Mouse (Mus musculus): ENCODE measurements around the gene Slc6a20b. TPM values are rescaled to one million over a fixed set of nuclear protein-coding genes. Genes with fewer than 3 reads are reported as not detected.
"Not testable (repeated sequence)": the region's sequence is repeated elsewhere in the genome, so short reads cannot be mapped to it uniquely, and the experiment has no call there.

Gene Slc6a20b
- total RNA-seq (2021), result not detected

GRCm38 (mm10) chr9:123632281-123632680 is at the start of gene Slc6a20b:
Slc6a20b (minus strand) TSS chr9:123632565.
- DNase-seq (ENCODE audit: low spot score), result no peak
- intact Hi-C loops (cut with DNase I), result no loop called here

DNA sequence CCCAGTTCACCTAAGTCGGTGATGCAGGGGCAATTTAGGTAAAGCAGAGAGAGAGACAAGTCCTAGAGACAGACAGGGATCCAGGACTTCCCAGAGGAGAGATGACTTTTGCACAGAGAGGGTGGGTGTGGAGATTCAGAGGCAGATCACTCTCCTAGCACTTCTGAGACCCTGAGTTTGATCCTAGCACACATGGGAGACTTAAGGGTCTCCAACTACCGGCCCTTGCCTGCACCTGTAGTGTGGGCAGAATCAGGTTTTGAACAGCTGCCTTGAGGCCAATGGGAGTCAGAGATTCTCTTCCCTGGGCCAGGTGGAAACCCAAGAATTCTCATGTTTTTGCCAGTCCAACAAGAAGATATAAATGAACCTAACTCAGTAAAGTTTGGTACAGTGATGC is 46.8 kb upstream of the Slc6a20b start:
- DNase-seq (ENCODE audit: low spot score), result no peak
- intact Hi-C loops (cut with DNase I), result no loop called here

- intact Hi-C loops (cut with DNase I), result no loop called here
- no peak for DNase-seq (ENCODE audit: low spot score)
These were observed 46.2 kb upstream of the Slc6a20b start, which contains the start of the genes Ccr9 and Slc6a20a for GRCm38 (mm10) chr9:123678327-123679105. Ccr9 (plus strand) TSS chr9:123678439. Slc6a20a (minus strand) TSS chr9:123678885.

GRCm38 (mm10) chr9:123665645-123666044 is 33.3 kb upstream of the Slc6a20b start:
- intact Hi-C loops (cut with DNase I), result loop anchor here (2.0 to 10.0 kb wide), 2 partner anchors 53 to 129 kb away; no protein-coding TSS in a partner anchor
- no peak for DNase-seq (ENCODE audit: low spot score)

DNA sequence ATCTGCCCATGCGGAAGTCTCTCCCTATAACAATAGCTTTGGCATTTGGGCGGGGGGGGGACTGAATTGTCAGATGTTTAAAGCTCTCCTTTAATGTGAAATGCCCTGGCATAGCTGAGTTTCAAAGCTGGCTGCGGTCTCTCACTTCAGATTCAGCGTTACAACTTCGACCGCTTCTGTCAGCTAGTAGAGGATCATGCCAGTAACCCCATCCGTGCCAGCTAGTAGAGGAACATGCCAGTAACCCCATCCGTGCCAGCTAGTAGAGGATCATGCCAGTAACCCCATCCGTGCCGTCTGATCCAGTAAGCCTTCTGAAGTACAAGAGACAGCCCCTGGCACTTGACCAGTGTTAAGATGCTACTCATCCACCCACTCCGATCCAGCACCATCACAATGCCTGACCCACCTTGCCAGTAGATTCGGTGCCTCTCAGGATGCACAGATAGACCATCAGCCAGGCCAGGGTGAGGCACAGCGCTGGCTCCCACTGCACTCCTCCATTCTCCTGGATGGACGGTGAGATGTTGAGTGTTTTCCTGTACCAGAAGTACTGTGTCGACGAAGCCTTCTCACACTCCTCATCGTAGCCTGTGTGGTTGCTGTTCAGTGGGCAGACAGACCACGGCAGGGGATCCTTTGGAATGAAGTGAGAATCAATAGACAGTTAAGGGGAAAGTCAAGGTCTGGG is 27.8 kb upstream of the Slc6a20b start:
- intact Hi-C loops (cut with DNase I), result loop anchor here (10.0 kb wide), 1 partner anchor 135 kb away; no protein-coding TSS in a partner anchor
- DNase-seq (ENCODE audit: low spot score), result not testable (repeated sequence)

DNA sequence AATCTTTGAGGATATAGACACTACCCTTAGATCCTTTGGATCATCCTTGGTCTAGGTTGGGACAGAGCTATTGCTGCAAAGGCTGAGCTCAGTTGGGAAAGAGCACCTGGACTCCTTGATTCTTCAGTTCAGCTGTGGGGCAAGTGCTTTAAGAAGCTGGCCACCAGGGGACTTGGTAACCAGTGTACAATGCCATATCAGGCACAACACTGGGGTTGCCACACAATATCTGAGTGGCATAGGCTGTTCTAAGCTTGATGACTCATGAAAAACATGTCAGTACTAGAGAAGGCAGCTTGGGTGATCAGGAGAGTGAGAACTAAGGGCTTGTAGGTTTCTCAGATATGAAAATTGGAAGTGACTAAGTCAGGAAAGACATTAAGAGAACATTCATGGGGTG is 26.6 kb upstream of the Slc6a20b start:
- intact Hi-C loops (cut with DNase I), result no loop called here
- DNase-seq (ENCODE audit: low spot score), result no peak

GRCm38 (mm10) chr9:123657457-123657856 is 25.1 kb upstream of the Slc6a20b start:
- no peak for DNase-seq (ENCODE audit: low spot score)

GRCm38 (mm10) chr9:123651369-123651768 is 19.0 kb upstream of the Slc6a20b start:
- DNase-seq (ENCODE audit: low spot score), result no peak
- intact Hi-C loops (cut with DNase I), result no loop called here

More at GRCm38 (mm10) chr9:123657457-123657856, 25.1 kb upstream of the Slc6a20b start:
- intact Hi-C loops (cut with DNase I), result no loop called here

DNA sequence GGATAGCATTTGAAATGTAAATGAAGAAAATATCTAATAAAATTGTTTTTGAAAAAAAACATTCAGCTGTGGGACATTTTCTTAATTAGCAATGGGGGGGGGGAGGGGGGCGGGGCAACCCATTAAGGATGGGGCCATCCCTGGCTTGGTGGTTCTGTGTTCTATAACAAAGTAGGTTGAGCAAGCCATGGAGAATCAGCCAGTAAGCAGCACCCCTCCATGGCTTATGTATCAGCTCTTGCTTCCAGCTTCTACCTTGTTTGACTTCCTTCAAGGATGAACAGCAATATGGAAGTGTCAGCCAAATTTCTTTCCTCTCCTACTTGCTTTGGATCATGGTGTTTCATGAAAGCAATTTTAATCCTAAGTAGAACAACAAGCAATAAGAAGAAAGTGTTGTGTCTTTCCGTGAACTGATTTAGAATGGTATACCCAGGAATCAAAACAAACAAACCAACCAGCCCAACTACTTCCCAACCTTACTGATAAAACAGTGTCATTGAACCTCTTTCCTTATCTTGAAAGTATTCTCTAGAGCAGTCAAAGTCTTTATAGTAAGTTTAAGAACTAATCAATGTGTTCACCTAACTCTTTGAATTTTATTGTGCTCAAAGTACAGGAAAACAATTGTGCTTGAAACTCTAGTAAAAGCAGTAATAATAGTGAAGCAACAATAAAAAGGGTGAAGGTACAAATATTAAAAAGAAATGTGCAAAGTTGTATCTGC is 17.6 kb upstream of the Slc6a20b start:
- intact Hi-C loops (cut with DNase I), result no loop called here
- DNase-seq (ENCODE audit: low spot score), result no peak

DNA sequence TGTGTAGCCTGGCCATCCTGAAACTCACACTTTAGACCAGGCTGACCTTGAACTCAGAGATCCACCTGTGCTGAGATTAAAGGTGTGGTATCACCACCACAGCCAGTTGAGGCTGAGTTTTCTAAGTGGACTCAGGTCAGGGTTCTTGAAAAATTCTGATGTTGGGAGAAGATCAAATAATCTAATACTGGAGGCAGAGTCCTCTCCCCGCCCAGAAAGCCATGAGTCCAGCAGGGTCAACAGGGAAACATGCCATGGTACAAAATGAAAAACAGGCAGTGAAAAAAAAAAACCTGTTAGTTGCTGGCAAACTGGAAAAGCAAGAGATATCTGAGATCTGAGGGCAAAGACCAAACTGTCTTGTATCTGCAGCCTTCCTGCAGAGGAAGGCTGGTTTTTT is 7.7 kb upstream of the Slc6a20b start:
- intact Hi-C loops (cut with DNase I), result no loop called here
- no peak for DNase-seq (ENCODE audit: low spot score)

DNA sequence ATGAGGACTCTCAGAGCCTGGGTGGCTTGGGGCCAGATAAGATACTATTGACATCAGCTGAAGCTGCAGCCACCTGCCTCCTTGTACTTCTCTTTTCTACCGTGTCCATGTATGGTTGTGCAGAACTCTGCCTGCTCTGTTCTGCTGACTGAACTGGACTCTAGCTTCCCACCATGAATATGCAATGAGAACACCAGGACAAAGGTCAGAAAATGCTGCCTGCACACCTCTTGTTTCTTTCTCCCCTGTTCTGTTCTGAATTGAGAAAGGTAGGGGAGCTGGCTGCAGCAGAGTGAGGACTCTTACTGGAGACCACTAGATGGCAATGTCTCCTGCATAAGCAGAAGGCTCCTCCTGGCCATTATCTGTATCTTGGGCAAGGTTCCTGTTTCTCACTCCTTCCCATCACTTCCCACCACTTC is 6.3 kb upstream of the Slc6a20b start:
- intact Hi-C loops (cut with DNase I), result loop anchor here (2.0 kb wide), 1 partner anchor 158 kb away; no protein-coding TSS in a partner anchor
- no peak for DNase-seq (ENCODE audit: low spot score)

GRCm38 (mm10) chr9:123638231-123638630 is 5.9 kb upstream of the Slc6a20b start:
- intact Hi-C loops (cut with DNase I), result loop anchor here (2.0 kb wide), 1 partner anchor 159 kb away; no protein-coding TSS in a partner anchor
- DNase-seq (ENCODE audit: low spot score), result no peak

DNA sequence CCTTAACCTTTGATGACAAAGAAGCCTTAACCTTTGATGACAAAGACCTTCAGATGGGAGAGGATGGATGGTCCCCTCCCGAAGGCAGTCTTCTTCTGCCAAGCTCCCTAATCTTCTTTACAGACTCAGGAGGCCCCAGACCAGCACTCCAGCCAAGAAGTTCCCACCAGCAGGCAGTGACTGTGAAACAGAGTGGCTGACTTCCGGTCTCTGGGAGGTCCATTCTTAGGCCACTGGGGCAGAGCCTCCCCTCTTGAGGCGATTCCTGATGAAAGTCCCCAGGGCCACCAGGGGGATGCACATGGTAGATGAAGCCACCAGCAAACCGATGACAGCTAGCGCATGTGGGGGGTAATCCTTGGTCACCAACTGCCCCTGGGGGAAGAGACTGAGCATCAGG is 4.4 kb upstream of the Slc6a20b start:
- no peak for DNase-seq (ENCODE audit: low spot score)
- intact Hi-C loops (cut with DNase I), result no loop called here

DNA sequence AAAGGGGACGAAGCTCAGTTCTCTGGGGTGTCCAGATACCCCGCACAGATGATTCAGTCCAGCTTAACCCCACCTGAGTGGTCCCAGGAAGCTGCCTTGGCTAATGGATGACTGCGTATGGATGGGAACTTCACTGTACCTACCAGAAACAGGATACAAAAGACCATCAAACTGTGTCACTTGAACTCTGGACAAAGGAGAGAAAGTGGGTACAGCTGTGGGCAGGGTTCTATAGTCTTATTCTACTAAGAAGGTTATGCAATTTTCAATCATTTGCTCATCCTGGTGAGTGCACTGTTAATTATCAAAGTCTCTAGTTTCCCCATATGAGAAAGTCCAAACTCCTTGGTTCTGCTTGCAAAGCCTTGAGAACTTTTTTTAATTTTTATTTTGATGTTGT is 628 bp upstream of the Slc6a20b start:
- no peak for DNase-seq (ENCODE audit: low spot score)
- intact Hi-C loops (cut with DNase I), result no loop called here

- intact Hi-C loops (cut with DNase I), result no loop called here
- DNase-seq (ENCODE audit: low spot score), result no peak
These were observed 699 bp downstream of the Slc6a20b start for GRCm38 (mm10) chr9:123631666-123632065.

- intact Hi-C loops (cut with DNase I), result no loop called here
- DNase-seq (ENCODE audit: low spot score), result no peak
These were observed 6.5 kb downstream of the Slc6a20b start for GRCm38 (mm10) chr9:123625821-123626220.

- intact Hi-C loops (cut with DNase I), result no loop called here
- DNase-seq (ENCODE audit: low spot score), result no peak
These were observed 7.6 kb downstream of the Slc6a20b start for GRCm38 (mm10) chr9:123624741-123625140.

DNA sequence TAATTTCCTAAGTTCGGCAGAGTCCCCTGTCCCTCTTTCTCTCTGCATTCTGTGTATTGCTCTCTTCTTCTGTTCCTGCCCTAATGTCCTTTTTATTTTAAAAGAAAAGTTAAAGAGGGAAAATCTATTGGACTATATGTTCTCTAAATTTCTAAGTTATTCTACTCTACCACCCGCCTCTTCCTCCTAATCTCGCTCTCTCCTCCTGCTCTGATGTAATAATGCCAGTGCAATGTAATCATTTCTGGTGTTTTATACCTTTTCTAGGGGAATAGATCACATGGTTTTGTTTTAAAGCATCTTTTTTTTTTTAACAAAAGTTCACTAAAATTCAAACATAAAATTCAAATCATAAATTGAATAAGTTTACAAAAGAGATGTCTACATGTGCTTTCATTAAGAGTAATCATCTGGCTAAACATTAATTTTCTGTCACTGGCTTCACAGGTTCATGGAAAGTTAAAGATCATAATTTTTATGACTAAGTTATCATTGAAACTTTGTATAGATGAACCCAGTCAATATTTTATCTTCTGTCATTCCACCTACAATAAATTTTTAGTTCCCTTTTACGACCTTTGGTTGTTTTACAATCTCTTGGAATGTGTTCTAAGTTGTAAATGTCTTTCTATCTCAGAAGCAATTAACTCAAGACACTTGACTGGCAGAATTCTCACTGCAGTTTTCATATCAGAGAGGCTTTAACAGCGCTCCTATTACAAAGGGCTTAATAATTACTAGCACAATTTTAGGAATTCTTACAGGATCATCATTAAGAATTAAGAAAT is 11.9 kb downstream of the Slc6a20b start:
- DNase-seq (ENCODE audit: low spot score), result no peak
- intact Hi-C loops (cut with DNase I), result no loop called here

GRCm38 (mm10) chr9:123601529-123601928 is 30.8 kb downstream of the Slc6a20b start:
- DNase-seq (ENCODE audit: low spot score), result no peak
- intact Hi-C loops (cut with DNase I), result no loop called here

GRCm38 (mm10) chr9:123597376-123597775 is 35.0 kb downstream of the Slc6a20b start:
- DNase-seq (ENCODE audit: low spot score), result no peak
- intact Hi-C loops (cut with DNase I), result no loop called here

Measured in heart, postnatal 25 days (tissue).